Mouse (Mus musculus) stomach, postnatal 0 days (tissue): ENCODE results near the gene Cog5. TPM values are rescaled to one million over a fixed set of nuclear protein-coding genes. Genes with fewer than 3 reads are reported as not detected.

ENCODE experiments used
- ATAC-seq: fragments of 200-750 bp; cut with Nextera tagmentation; 2 replicates; pipeline ENCODE4 v1.8.0; 2017; ENCODE audit not compliant: low FRiP score, low TSS enrichment
- DNase-seq: peaks from one replicate; pipeline ENCODE4 v3.0.0-alpha.2; 2016; ENCODE audit warnings: low spot score
- H3K27ac ChIP-seq: fragments of 300-500 bp; sonication (generic); replicated peaks from 2 replicates; pipeline ENCODE4 v1.5.1; 2014; ENCODE audit warnings: mild to moderate bottlenecking, control low read depth
- H3K27me3 ChIP-seq: fragments of 300-500 bp; sonication (generic); 2 replicates; pipeline ENCODE4 v1.6.1; 2014; ENCODE audit warnings: low read length; ENCODE audit not compliant: control insufficient read depth, insufficient read depth
- H3K36me3 ChIP-seq: fragments of 300-500 bp; sonication (generic); 2 replicates; pipeline ENCODE4 v1.6.1; 2014; ENCODE audit warnings: low read length, mixed read lengths; ENCODE audit not compliant: control insufficient read depth, insufficient read depth
- H3K4me1 ChIP-seq: fragments of 300-500 bp; sonication (generic); replicated peaks from 2 replicates; pipeline ENCODE4 v1.6.1; 2014; ENCODE audit warnings: antibody characterized with exemption; ENCODE audit not compliant: control insufficient read depth, insufficient read depth
- H3K4me2 ChIP-seq: fragments of 300-500 bp; sonication (generic); replicated peaks from 2 replicates; pipeline ENCODE4 v1.6.1; 2014; ENCODE audit warnings: low read depth, mild to moderate bottlenecking, control low read depth, moderate library complexity
- H3K4me3 ChIP-seq: fragments of 300-500 bp; sonication (generic); 2 replicates; pipeline ENCODE4 v1.5.1; 2014; ENCODE audit warnings: low read depth, low read length, control low read depth
- H3K9ac ChIP-seq: fragments of 300-500 bp; sonication (generic); 2 replicates; pipeline ENCODE4 v1.6.1; 2014; ENCODE audit warnings: mild to moderate bottlenecking, low read length, control low read depth, mixed read lengths
- H3K9me3 ChIP-seq: fragments of 300-500 bp; sonication (generic); 2 replicates; pipeline ENCODE4 v1.6.1; 2016; ENCODE audit warnings: low read length; ENCODE audit not compliant: control insufficient read depth
- CTCF ChIP-seq: IDR thresholded peaks from 2 replicates; pipeline ENCODE4 v1.5.1; 2016; ENCODE audit warnings: antibody characterized with exemption, low read depth, mild to moderate bottlenecking, moderate library complexity
- EP300 ChIP-seq: optimal IDR thresholded peaks from 2 replicates; pipeline ENCODE3; 2016; ENCODE audit warnings: antibody characterized with exemption
- WGBS: fragments of 180-500 bp; shearing (Covaris S2); extraction: QIAGEN DNeasy Blood & Tissue Kit; methylation state at CpG from one replicate; pipeline ENCODE4 v1.1.7; 2014; 5-methylcytosine and 5-hydroxymethylcytosine counted together
- polyA plus RNA-seq: library from polyadenylated mRNA; unstranded; fragments of >200 nt; fragmentation: Nextera tagmentation; extraction: Ambion mirVana; gene quantifications from 2 replicates; pipeline ENCODE4 v1.2.1, GENCODE M21; 2015

Gene Cog5
- polyA plus RNA-seq, 1 experiment from 2014 or later: 14.4 TPM

GRCm38 (mm10) chr12:31931818-31932217, 277.1 kb downstream of the Cog5 start:
- ATAC-seq: no peak
- H3K36me3 ChIP-seq: peaks cover 15% of the 10 kb centered on the region
- WGBS: 89% methylated on average over 3 of the region's 3 CpGs

GRCm38 (mm10) chr12:31936657-31937300, 282.1 kb downstream of the Cog5 start:
- DNase-seq: no peak
- Histone ChIP-seq H3K27me3 (no peaks in the 10 kb centered on the region), H3K4me2 (no peak overlapping the region), H3K36me3 (peaks cover 30% of the 10 kb centered on the region), H3K27ac (no peak overlapping the region), H3K4me3 (no peak overlapping the region), H3K9ac (no peak overlapping the region), H3K9me3 (no peaks in the 10 kb centered on the region), H3K4me1 (no peaks in the 10 kb centered on the region)
- TF ChIP-seq CTCF (no peak), EP300 (no peak)
- ATAC-seq: no peak
- WGBS: 58% methylated on average over 6 of the region's 6 CpGs

More at GRCm38 (mm10) chr12:31931818-31932217, 277.1 kb downstream of the Cog5 start:
- no peaks in the 10 kb centered on the region for H3K4me1 ChIP-seq
- no peak overlapping the region for H3K4me3 ChIP-seq
- no peaks in the 10 kb centered on the region for H3K9me3 ChIP-seq
- H3K27ac ChIP-seq: no peak overlapping the region
- DNase-seq: no peak
- no peak overlapping the region for H3K9ac ChIP-seq
- no peak for TF ChIP-seq CTCF
- TF ChIP-seq EP300: no peak
- no peaks in the 10 kb centered on the region for H3K27me3 ChIP-seq
- no peak overlapping the region for H3K4me2 ChIP-seq

GRCm38 (mm10) chr12:31937613-31938012, 282.9 kb downstream of the Cog5 start:
- Histone ChIP-seq H3K9me3 (no peaks in the 10 kb centered on the region), H3K27ac (no peak overlapping the region), H3K36me3 (peaks cover 27% of the 10 kb centered on the region), H3K4me3 (no peak overlapping the region), H3K4me1 (no peaks in the 10 kb centered on the region), H3K27me3 (no peaks in the 10 kb centered on the region), H3K9ac (no peak overlapping the region), H3K4me2 (no peak overlapping the region)
- WGBS: 84% methylated on average over 3 of the region's 3 CpGs
- ATAC-seq (no peak), DNase-seq (no peak)
- TF ChIP-seq CTCF (no peak), EP300 (no peak)

- Histone ChIP-seq H3K9me3 (no peaks in the 10 kb centered on the region), H3K4me3 (no peak overlapping the region), H3K36me3 (peaks cover 25% of the 10 kb centered on the region), H3K9ac (no peak overlapping the region), H3K27ac (no peak overlapping the region), H3K4me1 (no peaks in the 10 kb centered on the region), H3K4me2 (no peak overlapping the region), H3K27me3 (no peaks in the 10 kb centered on the region)
- ATAC-seq: no peak
- no peak for DNase-seq
- WGBS: 88% methylated on average over 4 of the region's 4 CpGs
- no peak for TF ChIP-seq CTCF
- no peak for TF ChIP-seq EP300
These were observed 283.8 kb downstream of the Cog5 start for GRCm38 (mm10) chr12:31938391-31938997.

GRCm38 (mm10) chr12:31939026-31939425, 284.4 kb downstream of the Cog5 start:
- peaks cover 27% of the 10 kb centered on the region for H3K36me3 ChIP-seq
- H3K4me2 ChIP-seq: no peak overlapping the region
- H3K4me1 ChIP-seq: no peaks in the 10 kb centered on the region
- DNase-seq (no peak), ATAC-seq (no peak)
- H3K4me3 ChIP-seq: no peak overlapping the region
- H3K27ac ChIP-seq: no peak overlapping the region
- no peaks in the 10 kb centered on the region for H3K27me3 ChIP-seq
- H3K9me3 ChIP-seq: no peaks in the 10 kb centered on the region
- no peak overlapping the region for H3K9ac ChIP-seq
- TF ChIP-seq EP300 (no peak), CTCF (no peak)

- H3K9ac ChIP-seq: no peak overlapping the region
- 82% methylated on average over 4 of the region's 4 CpGs for WGBS
- H3K36me3 ChIP-seq: peaks cover 18% of the 10 kb centered on the region
- ATAC-seq (0 out of 2 replicates have a peak, but pooled peaks have one; percentile 24), DNase-seq (no peak)
- H3K27me3 ChIP-seq: no peaks in the 10 kb centered on the region
- no peak for TF ChIP-seq EP300
- TF ChIP-seq CTCF: no peak
- H3K4me1 ChIP-seq: no peaks in the 10 kb centered on the region
- H3K27ac ChIP-seq: no peak overlapping the region
- H3K4me3 ChIP-seq: no peak overlapping the region
- no peaks in the 10 kb centered on the region for H3K9me3 ChIP-seq
- no peak overlapping the region for H3K4me2 ChIP-seq
These were observed 288.5 kb downstream of the Cog5 start for GRCm38 (mm10) chr12:31943020-31943654.
